Mouse (Mus musculus): ENCODE data around the gene Hivep3. TPM values are rescaled to one million over a fixed set of nuclear protein-coding genes. Genes with fewer than 3 reads are reported as not detected.

Gene Hivep3
- total and polyA plus RNA-seq, 3 experiments = 14.4 to 32.3 (median 21.2) TPM

DNA sequence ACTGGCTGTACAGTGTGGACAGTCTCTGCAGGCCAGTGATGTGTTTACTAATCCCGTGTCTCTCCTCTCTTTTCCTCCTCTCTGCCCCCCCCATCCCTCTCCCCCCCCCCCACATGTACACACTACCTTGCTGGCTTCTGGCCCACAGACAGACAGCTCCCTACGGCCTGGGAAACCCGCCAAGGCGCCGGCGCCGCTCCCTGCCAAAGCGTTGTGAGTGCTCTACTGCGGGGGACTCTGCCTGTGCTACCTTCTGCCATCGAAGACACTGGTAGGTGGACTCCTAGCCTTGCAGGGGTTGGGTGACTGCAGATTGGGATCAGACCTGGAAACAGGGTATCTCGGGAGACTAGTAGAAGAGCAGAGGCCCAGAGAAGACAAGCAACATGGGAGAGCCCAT is 429.7 kb downstream of the Hivep3 start:
- DNase-seq (ENCODE audit: extremely low read depth) = no peak
- no peaks in the 10 kb centered on the region for H3K9me3 ChIP-seq (replicated peaks; ENCODE audit: low read length)
- H3K79me2 ChIP-seq (replicated peaks; ENCODE audit: control insufficient read depth, extremely low read depth, insufficient read depth, poor library complexity, severe bottlenecking) = no peaks in the 10 kb centered on the region
- in situ Hi-C loops (cut with MboI; ENCODE audit: low pct_ligation_motif_present, low pct_unique_long_range_greater_than_20kb, low sequenced_read_pairs) = no loop called here
- H3K9ac ChIP-seq (ENCODE audit: insufficient read depth, low read depth) = no peak overlapping the region
- TF ChIP-seq ETS1 (conservative IDR thresholded peaks at IDR 0.05; ENCODE audit: low read depth, low read length) (no peak), RCOR1 (conservative IDR thresholded peaks at IDR 0.05; ENCODE audit: low read depth, low read length) (no peak), USF2 (conservative IDR thresholded peaks at IDR 0.05; ENCODE audit: low read depth, low read length) (no peak), MEF2A (IDR thresholded peaks at IDR 0.05; ENCODE audit: borderline replicate concordance, low read depth, low read length) (no peak), ZC3H11A (IDR thresholded peaks at IDR 0.05; ENCODE audit: low read depth, low read length) (no peak), MAZ (IDR thresholded peaks at IDR 0.05; ENCODE audit: low read depth, low read length) (no peak), JUN (IDR thresholded peaks at IDR 0.05; ENCODE audit: insufficient read depth, low read depth, low read length) (no peak), HCFC1 (IDR thresholded peaks at IDR 0.05; ENCODE audit: low read depth, low read length) (no peak), SIN3A (IDR thresholded peaks at IDR 0.05; ENCODE audit: low read length) (no peak), GABPA (IDR thresholded peaks at IDR 0.05; ENCODE audit: insufficient replicate concordance, low read depth, low read length) (no peak), ZNF384 (IDR thresholded peaks at IDR 0.05; ENCODE audit: low read depth, low read length) (no peak), NRF1 (IDR thresholded peaks at IDR 0.05; ENCODE audit: low read depth, low read length) (no peak), PAX5 (IDR thresholded peaks at IDR 0.05; ENCODE audit: low read length) (no peak), EP300 (IDR thresholded peaks at IDR 0.05; ENCODE audit: low read length) (no peak), POLR2AphosphoS2 (IDR thresholded peaks at IDR 0.05; ENCODE audit: low read depth, low read length) (no peak), TBP (conservative IDR thresholded peaks at IDR 0.05; ENCODE audit: low read depth, low read length) (no peak)
- no peaks in the 10 kb centered on the region for H3K36me3 ChIP-seq (replicated peaks in 1 of 2; ENCODE audit: control insufficient read depth in 1 of 2, insufficient read depth in 1 of 2, low read length in 1 of 2)
- H3K4me3 ChIP-seq (replicated peaks in 1 of 3; ENCODE audit: low read depth in 2 of 3, low read length in 2 of 3, poor library complexity in 1 of 3) = no peak overlapping the region
- dilution Hi-C loops (cut with MboI; ENCODE audit: extremely low pct_ligation_motif_present, extremely low pct_unique_long_range_greater_than_20kb, low sequenced_read_pairs) = no loop called here
- peaks cover 13% of the 10 kb centered on the region for H3K27me3 ChIP-seq (replicated peaks)
- no peak overlapping the region for H3K27ac ChIP-seq (ENCODE audit: insufficient read depth, low read depth)
- peaks cover 16 to 46% of the 10 kb centered on the region in 2 experiments for H3K4me1 ChIP-seq (ENCODE audit: control insufficient read depth in 1 of 2, insufficient read depth in 2 of 2)
- H3K4me2 ChIP-seq (ENCODE audit: insufficient read depth, low read depth, poor library complexity, severe bottlenecking) = no peak overlapping the region

DNA sequence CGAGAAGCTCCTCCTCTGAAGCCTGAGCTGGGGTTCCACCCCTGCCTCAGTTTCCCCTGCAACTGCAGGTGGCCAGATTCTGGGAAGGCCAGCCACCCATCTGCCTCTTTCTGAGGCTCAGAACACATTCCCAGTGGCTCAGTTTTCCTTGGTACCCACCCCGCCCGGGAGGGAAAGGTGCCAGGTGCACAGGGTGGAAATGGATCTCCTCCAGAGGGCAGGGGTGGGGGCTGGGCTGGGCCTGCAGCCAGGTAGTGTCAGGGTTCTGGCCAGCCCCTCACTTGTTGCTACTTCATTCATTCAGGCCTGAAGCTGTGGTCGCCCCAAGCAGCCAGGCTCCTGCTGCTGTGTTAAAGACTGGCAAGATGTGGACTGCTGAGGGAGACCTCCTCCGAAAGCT is 430.7 kb downstream of the Hivep3 start:
- H3K79me2 ChIP-seq (replicated peaks; ENCODE audit: control insufficient read depth, extremely low read depth, insufficient read depth, poor library complexity, severe bottlenecking) = no peaks in the 10 kb centered on the region
- in situ Hi-C loops (cut with MboI; ENCODE audit: low pct_ligation_motif_present, low pct_unique_long_range_greater_than_20kb, low sequenced_read_pairs) (no loop called here), dilution Hi-C loops (cut with MboI; ENCODE audit: extremely low pct_ligation_motif_present, extremely low pct_unique_long_range_greater_than_20kb, low sequenced_read_pairs) (no loop called here)
- H3K4me1 ChIP-seq (ENCODE audit: control insufficient read depth in 1 of 2, insufficient read depth in 2 of 2) = peaks cover 20 to 56% of the 10 kb centered on the region in 2 experiments
- no peaks in the 10 kb centered on the region for H3K36me3 ChIP-seq (replicated peaks in 1 of 2; ENCODE audit: control insufficient read depth in 1 of 2, insufficient read depth in 1 of 2, low read length in 1 of 2)
- H3K27me3 ChIP-seq (replicated peaks) = peaks cover 5% of the 10 kb centered on the region
- no peak overlapping the region for H3K9ac ChIP-seq (ENCODE audit: insufficient read depth, low read depth)
- TF ChIP-seq SIN3A (IDR thresholded peaks at IDR 0.05; ENCODE audit: low read length) = no peak
- no peak for TF ChIP-seq TCF12 (IDR thresholded peaks at IDR 0.05; ENCODE audit: low read depth, low read length)
- TF ChIP-seq CHD2 (IDR thresholded peaks at IDR 0.05; ENCODE audit: low read length) = no peak
- TF ChIP-seq POLR2A (IDR thresholded peaks at IDR 0.05; ENCODE audit: low read depth, low read length) = no peak
- no peak for TF ChIP-seq POLR2AphosphoS2 (IDR thresholded peaks at IDR 0.05; ENCODE audit: low read depth, low read length)
- no peak for TF ChIP-seq MEF2A (IDR thresholded peaks at IDR 0.05; ENCODE audit: borderline replicate concordance, low read depth, low read length)
- no peak for TF ChIP-seq SMC3 (IDR thresholded peaks at IDR 0.05; ENCODE audit: low read depth, low read length)
- TF ChIP-seq ETS1 (conservative IDR thresholded peaks at IDR 0.05; ENCODE audit: low read depth, low read length) = no peak
- no peak for TF ChIP-seq MAZ (IDR thresholded peaks at IDR 0.05; ENCODE audit: low read depth, low read length)
- TF ChIP-seq MYC (IDR thresholded peaks at IDR 0.05; ENCODE audit: low read depth, low read length) = no peak
- no peak for TF ChIP-seq ELF1 (IDR thresholded peaks at IDR 0.05; ENCODE audit: low read depth, low read length)
- no peak for TF ChIP-seq ZKSCAN1 (IDR thresholded peaks at IDR 0.05; ENCODE audit: borderline replicate concordance, low read depth, low read length)
- TF ChIP-seq MXI1 (IDR thresholded peaks at IDR 0.05; ENCODE audit: low read depth, low read length) = no peak
- DNase-seq (ENCODE audit: extremely low read depth) = no peak
- no peak overlapping the region for H3K4me2 ChIP-seq (ENCODE audit: insufficient read depth, low read depth, poor library complexity, severe bottlenecking)
- no peak overlapping the region for H3K27ac ChIP-seq (ENCODE audit: insufficient read depth, low read depth)
- no peaks in the 10 kb centered on the region for H3K9me3 ChIP-seq (replicated peaks; ENCODE audit: low read length)
- no peak overlapping the region for H3K4me3 ChIP-seq (replicated peaks in 1 of 3; ENCODE audit: low read depth in 2 of 3, low read length in 2 of 3, poor library complexity in 1 of 3)
